Mouse (Mus musculus) C2C12 (cell line): ENCODE data around the gene Cdk5rap3. TPM values are rescaled to one million over a fixed set of nuclear protein-coding genes. Genes with fewer than 3 reads are reported as not detected.
A peak's percentile ranks its signal among the peaks of the same experiment; 100 is the strongest.

ENCODE experiments used
- H3K27me3 ChIP-seq: one replicate; pipeline ENCODE4 v1.6.1; 2011; ENCODE audit not compliant: control insufficient read depth, insufficient read depth, insufficient read length
- H3K36me3 ChIP-seq: one replicate; pipeline ENCODE4 v1.6.1; 2011; ENCODE audit not compliant: control insufficient read depth, insufficient read depth
- H3K4me3 ChIP-seq: one replicate; pipeline ENCODE4 v1.5.1; 2011; ENCODE audit warnings: mild to moderate bottlenecking, control low read depth; ENCODE audit not compliant: poor library complexity, insufficient read depth, severe bottlenecking
- H3K79me2 ChIP-seq: one replicate; pipeline ENCODE4 v1.6.1; 2011; ENCODE audit not compliant: control insufficient read depth, insufficient read depth
- H3K79me3 ChIP-seq: one replicate; pipeline ENCODE4 v1.6.1; 2011; ENCODE audit warnings: low read depth, control low read depth
- H3ac ChIP-seq: one replicate; pipeline ENCODE3; 2011; ENCODE audit warnings: low read depth; ENCODE audit not compliant: control insufficient read depth, insufficient read length
- CEBPB ChIP-seq: IDR thresholded peaks from one replicate; pipeline ENCODE4 v1.6.1; 2011; ENCODE audit warnings: low read depth, mild to moderate bottlenecking, control low read depth, moderate library complexity
- CTCF ChIP-seq: IDR thresholded peaks from one replicate; pipeline ENCODE4 v1.5.1; 2011; ENCODE audit not compliant: control insufficient read depth, insufficient read depth, insufficient read length
- FOSL1 ChIP-seq: IDR thresholded peaks from one replicate; pipeline ENCODE4 v1.8.0; 2011; ENCODE audit warnings: mild to moderate bottlenecking, low read length; ENCODE audit not compliant: poor library complexity, insufficient read depth, severe bottlenecking
- MAX ChIP-seq: IDR thresholded peaks from one replicate; pipeline ENCODE4 v1.6.1; 2011; ENCODE audit warnings: mild to moderate bottlenecking, control low read depth
- MYOD1 ChIP-seq: IDR thresholded peaks from one replicate; pipeline ENCODE4 v1.6.1; 2011; ENCODE audit warnings: low read depth; ENCODE audit not compliant: control insufficient read depth, insufficient read length
- MYOG ChIP-seq: IDR thresholded peaks from one replicate; pipeline ENCODE4 v1.6.1; 2011; ENCODE audit not compliant: control insufficient read depth, insufficient read length; ENCODE audit errors: extremely low read depth
- USF1 ChIP-seq: IDR thresholded peaks from one replicate; pipeline ENCODE4 v1.6.1; 2011; ENCODE audit warnings: low read depth, mild to moderate bottlenecking, control low read depth, moderate library complexity
- polyA plus RNA-seq: library from polyadenylated mRNA; unstranded; fragments of >200 nt; fragmentation: generic; extraction: Trizol; gene quantifications from one replicate; pipeline ENCODE4 v1.2.1, GENCODE M21; 2012; ENCODE audit warnings: missing spikeins

Gene Cdk5rap3
- polyA plus RNA-seq, 1 experiment = 33.1 TPM

- Histone ChIP-seq H3K27me3 (peaks cover 4% of the 10 kb centered on the region), H3K4me3 (no peak overlapping the region), H3K36me3 (no peaks in the 10 kb centered on the region), H3K79me2 (no peaks in the 10 kb centered on the region), H3ac (no peak overlapping the region), H3K79me3 (no peaks in the 10 kb centered on the region)
- TF ChIP-seq USF1 = no peak
These were observed 19.8 kb upstream of the Cdk5rap3 start for GRCm38 (mm10) chr11:96935872-96936650.

GRCm38 (mm10) chr11:96934921-96935356, 18.6 kb upstream of the Cdk5rap3 start:
- Histone ChIP-seq H3K79me3 (no peaks in the 10 kb centered on the region), H3ac (no peak overlapping the region)
- peak; percentile 85 for TF ChIP-seq USF1
- no peak for TF ChIP-seq FOSL1

GRCm38 (mm10) chr11:96933562-96934276, 17.4 kb upstream of the Cdk5rap3 start:
- no peaks in the 10 kb centered on the region for H3K79me3 ChIP-seq
- TF ChIP-seq MAX (no peak), USF1 (no peak), CTCF (no peak), FOSL1 (no peak), MYOG (no peak), CEBPB (no peak), MYOD1 (no peak)
- H3K4me3 ChIP-seq = no peak overlapping the region
- no peak overlapping the region for H3ac ChIP-seq
- no peaks in the 10 kb centered on the region for H3K79me2 ChIP-seq
- H3K36me3 ChIP-seq = no peaks in the 10 kb centered on the region
- peaks cover 9% of the 10 kb centered on the region for H3K27me3 ChIP-seq

More at GRCm38 (mm10) chr11:96934921-96935356, 18.6 kb upstream of the Cdk5rap3 start:
- Histone ChIP-seq H3K79me2 (no peaks in the 10 kb centered on the region), H3K36me3 (no peaks in the 10 kb centered on the region), H3K4me3 (no peak overlapping the region), H3K27me3 (peaks cover 4% of the 10 kb centered on the region)

- H3K27me3 ChIP-seq = peaks cover 14% of the 10 kb centered on the region
- no peaks in the 10 kb centered on the region for H3K79me3 ChIP-seq
- TF ChIP-seq FOSL1 (no peak), CTCF (no peak), MAX (no peak)
- H3ac ChIP-seq = no peak overlapping the region
- no peaks in the 10 kb centered on the region for H3K36me3 ChIP-seq
- no peak overlapping the region for H3K4me3 ChIP-seq
- H3K79me2 ChIP-seq = no peaks in the 10 kb centered on the region
These were observed 15.2 kb upstream of the Cdk5rap3 start for GRCm38 (mm10) chr11:96931327-96932062.

GRCm38 (mm10) chr11:96929766-96930331, 13.6 kb upstream of the Cdk5rap3 start:
- no peaks in the 10 kb centered on the region for H3K79me2 ChIP-seq
- H3K4me3 ChIP-seq = no peak overlapping the region
- no peak for TF ChIP-seq CEBPB
- no peak for TF ChIP-seq MYOG
- no peak for TF ChIP-seq FOSL1
- TF ChIP-seq MAX = no peak
- TF ChIP-seq MYOD1 = no peak
- TF ChIP-seq CTCF = no peak
- TF ChIP-seq USF1 = no peak
- H3K36me3 ChIP-seq = no peaks in the 10 kb centered on the region
- no peak overlapping the region for H3ac ChIP-seq
- H3K79me3 ChIP-seq = no peaks in the 10 kb centered on the region
- H3K27me3 ChIP-seq = peaks cover 14% of the 10 kb centered on the region
